Mouse (Mus musculus) inflammation-experienced regulatory T-cells, adult 6 months (primary cell): Measurements from ENCODE around the gene Cryga. TPM values are rescaled to one million over a fixed set of nuclear protein-coding genes. Genes with fewer than 3 reads are reported as not detected.

Source experiments
- ATAC-seq: one replicate; pipeline ENCODE4 v1.8.0; 2017
- polyA plus RNA-seq, 3 experiments: library from polyadenylated mRNA; unstranded; fragments of 100-300 nt; shearing (Covaris generic); gene quantifications; one replicate each; pipeline ENCODE4 v1.2.1; 2017

Gene Cryga
- polyA plus RNA-seq: not detected

DNA sequence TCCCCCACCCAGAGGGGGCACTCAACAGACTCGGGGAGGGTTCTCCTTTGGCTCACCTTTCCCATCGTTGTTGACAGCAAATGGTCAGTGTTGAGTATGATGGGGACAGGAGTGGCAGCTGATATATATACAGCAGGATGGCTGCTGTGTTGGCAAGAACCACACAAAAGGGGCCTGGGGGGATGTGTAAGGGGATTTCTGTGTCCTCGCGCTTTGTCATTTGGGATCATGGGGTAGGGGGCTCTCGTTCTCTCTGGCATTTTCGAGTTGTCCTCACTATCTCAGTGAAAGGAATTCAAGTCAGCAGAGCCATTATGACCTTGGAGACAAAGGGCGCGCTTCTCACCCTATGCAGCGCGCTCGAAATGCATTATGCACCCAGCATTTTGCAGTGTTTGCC is at the start of gene Cryga:
Gene Cryga (minus strand): TSS at position 101 of the 400 bp plus-strand sequence.
- ATAC-seq: no peak

DNA sequence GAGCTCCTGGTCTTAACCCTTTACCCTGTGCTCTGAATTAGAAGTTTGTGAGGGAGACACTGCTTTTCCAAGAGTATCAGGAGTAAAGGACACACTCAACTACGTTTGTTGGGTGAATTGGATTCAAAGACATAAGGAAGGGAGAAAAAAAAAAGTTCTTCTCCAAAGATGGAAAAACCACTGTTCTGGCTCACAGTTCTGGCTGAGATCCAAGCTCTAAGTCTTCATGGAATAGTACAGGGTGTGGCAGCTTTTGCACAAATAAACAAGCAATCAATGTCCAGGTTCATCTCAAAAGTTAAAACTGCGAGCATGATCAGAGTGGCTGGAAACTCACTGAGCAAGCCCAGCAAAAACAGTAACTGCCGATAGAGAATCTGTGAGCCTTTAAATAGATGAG is 44.8 kb upstream of the Cryga start:
- no peak for ATAC-seq

DNA sequence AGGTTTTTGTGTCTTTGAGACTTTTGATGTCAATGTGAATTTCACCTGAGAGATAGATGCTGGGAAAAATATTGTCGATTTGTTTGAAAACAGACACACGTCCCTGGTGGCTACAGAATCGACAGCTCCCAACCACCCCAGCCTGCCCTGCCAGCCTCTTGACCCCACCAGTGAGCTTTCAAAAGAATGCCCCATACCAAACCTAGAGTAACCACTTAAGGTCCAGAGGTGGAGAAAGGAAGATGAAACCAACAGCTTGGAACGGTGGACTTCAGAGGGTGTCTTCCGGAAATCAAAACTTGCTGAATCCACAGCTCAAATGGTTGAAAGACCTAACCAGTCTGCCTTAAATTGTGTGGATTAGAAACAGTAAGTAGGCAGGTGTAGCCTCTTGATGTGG is 44.2 kb upstream of the Cryga start:
- no peak for ATAC-seq

GRCm38 (mm10) chr1:65146601-65147000 is 43.4 kb upstream of the Cryga start:
- no peak for ATAC-seq

GRCm38 (mm10) chr1:65144783-65145182 is 41.6 kb upstream of the Cryga start:
- no peak for ATAC-seq

DNA sequence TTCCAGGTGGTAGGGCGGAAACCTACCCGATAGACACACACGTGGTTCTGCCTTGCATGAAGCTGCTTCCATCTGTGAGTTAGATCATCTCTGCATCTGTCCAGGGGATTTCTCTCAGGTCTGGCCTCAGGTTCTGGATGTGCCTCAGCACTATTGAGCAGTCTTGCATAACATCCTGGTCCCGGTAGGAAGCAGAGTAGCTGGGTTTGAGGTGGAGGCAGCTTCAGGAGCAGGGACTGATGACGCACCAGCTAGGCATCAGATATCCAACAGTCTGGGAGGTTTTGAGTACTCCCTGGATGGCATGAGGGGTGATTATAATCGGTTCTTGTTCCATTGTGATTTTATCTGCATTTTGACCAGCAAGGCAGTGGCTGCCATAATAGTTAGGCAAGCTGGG is 34.4 kb upstream of the Cryga start:
- ATAC-seq: no peak

- ATAC-seq: no peak
Observed at GRCm38 (mm10) chr1:65132833-65133232, 29.7 kb upstream of the Cryga start.

DNA sequence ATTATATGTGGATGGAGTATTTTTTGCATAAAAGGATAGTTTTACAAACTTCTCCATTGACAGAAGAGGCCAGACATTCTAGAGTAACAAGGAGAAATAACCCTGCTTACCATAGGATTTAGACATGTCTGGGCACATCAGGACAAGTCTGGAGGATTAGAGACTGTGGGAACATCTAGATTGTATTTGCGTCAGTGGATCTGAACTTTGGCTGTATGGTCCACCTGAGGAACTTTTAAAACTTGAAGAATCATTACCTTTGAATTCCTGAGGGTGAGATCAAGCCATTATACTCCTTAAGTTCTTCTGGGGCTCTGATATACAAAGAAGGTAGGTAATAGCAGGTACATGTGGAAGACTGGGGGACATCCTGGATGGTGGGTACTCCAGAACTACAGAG is 28.5 kb upstream of the Cryga start:
- ATAC-seq: no peak

DNA sequence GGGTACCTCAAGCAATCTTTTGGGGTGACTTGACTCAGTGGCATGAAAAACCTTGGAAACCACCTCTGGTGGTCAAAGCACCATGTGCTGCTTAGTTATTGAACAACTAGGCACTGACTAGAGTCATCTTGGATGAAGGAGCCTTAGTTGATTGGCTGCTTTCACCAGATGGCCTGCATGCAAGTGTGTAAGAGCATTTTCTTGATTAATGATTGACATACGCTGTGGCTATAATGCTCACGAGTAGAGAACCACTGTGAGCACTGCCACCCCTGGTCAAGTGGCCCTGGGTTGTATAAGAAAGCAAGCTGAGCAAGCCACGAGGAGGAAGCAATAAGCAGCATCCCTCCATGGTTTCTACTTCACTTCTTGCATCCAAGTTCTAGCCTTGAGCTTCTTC is 27.1 kb upstream of the Cryga start:
- ATAC-seq: no peak

- ATAC-seq: no peak
Observed at GRCm38 (mm10) chr1:65129634-65130180, 26.5 kb upstream of the Cryga start.

- ATAC-seq: no peak
Observed at GRCm38 (mm10) chr1:65122574-65123372, 19.6 kb upstream of the Cryga start, which contains the start of gene D630023F18Rik. Gene D630023F18Rik (minus strand): TSS chr1:65123214.

DNA sequence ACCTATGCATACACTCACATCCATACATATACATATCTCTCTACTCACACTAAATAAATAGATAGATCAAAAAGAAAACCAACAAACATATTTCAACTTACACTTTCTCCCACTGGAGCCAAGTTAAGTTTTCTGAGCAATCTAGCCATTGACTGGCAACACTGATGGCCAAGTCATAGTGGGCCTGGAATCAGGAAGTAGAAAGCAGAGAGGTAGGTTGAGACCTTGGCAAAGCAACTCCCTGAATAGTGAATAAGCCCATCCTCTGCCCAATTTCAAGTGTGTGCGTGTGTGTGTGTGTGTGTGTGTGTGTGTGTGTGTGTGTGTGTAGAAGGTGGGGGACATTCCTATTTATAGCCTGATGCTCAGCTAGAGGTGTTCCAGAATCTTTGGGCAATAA is 16.3 kb upstream of the Cryga start, which contains the start of gene Gm28845:
Gene Gm28845 (minus strand): TSS at position 121 of the 400 bp plus-strand sequence.
- no peak for ATAC-seq

GRCm38 (mm10) chr1:65118150-65118913 is 15.2 kb upstream of the Cryga start:
- ATAC-seq: no peak

GRCm38 (mm10) chr1:65113536-65114172 is 10.5 kb upstream of the Cryga start:
- no peak for ATAC-seq

DNA sequence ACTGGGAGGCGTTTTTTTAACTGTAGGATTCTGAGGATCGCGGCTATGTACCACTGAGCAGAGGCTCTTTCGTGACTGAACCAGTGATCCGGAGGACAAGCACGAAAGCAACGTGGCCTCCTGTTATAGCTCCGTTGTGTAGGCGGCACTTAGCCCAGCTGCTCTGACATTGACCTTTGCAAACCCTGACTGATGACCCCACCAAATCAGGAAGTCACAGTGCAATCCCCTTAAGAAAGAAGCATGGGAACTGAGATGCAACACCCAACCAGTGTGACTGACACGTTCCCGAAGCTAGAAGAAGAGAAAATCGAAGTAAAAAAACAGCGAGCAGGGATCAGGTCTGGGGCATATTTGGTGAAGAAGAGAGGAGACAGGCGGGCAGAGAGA is 9.6 kb upstream of the Cryga start:
- no peak for ATAC-seq

DNA sequence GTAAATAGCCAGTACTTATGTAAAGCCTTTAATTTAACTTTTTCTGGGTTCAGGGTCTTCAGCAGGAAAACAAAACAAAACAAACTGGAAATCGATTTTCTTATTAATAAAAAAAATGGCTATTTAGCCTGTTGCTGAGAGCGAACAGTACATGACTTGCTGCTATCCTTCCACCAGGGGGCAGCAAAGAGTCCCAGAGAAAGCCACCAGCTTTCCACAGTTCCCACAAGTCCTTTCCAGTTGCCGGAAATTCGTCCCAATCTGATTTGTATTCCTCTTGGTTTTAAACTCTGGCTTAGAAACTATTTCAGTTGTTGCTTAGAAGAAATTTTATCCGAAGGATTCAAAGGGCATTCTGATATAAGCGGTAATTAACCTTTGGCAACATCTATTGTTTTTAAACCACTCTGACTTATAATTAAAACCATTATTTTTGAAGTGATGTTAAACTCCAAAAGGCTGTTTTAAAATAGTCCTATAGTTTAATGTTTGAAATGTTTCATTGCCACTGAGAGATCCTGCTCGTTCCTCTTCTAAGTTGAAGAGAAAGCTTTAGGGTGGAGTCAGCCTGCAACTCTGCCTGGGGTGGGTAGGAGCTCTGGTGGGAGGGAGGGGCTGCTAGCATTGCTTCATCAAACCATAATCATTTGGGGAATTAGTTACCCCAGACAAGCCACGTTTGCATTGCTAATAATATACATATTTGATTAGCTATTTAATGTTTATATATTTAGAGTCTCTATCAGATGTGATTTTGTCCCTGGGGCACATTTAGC is 9.0 kb upstream of the Cryga start:
- ATAC-seq: no peak

DNA sequence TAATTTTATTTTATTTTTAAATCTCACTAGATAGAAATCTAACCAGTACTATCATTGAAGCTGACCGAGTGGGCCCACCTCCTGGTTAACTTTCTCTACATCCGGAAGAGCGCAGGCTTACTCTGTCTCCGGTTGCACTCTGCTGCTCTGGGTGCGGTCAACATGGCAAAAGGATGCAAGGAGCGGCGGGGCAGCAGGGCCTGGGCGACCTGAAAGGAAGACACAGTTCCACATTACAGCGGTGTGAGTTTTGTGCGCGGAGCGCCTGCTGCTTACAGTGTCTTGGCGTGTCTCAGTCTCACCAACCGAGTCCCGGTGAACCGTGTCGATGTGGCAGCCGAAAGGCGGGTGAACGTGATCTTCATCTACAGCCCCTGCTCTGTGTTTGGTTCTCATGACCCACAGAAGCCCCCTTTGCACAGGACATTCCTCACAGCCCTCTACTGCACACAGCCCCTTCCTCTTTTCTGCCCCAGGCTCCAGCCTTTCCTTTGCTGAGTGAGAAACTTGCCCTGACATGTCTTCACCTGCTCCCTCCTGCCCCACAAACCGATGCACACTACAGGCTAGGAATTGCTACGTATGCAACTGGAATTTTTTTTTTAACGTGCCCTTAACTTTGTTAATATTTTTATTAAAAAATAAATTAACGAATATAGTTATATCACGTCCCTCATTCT is 6.7 kb upstream of the Cryga start:
- ATAC-seq: no peak

GRCm38 (mm10) chr1:65109196-65109595 is 6.0 kb upstream of the Cryga start:
- ATAC-seq: no peak

GRCm38 (mm10) chr1:65107654-65108279 is 4.6 kb upstream of the Cryga start:
- ATAC-seq: no peak

DNA sequence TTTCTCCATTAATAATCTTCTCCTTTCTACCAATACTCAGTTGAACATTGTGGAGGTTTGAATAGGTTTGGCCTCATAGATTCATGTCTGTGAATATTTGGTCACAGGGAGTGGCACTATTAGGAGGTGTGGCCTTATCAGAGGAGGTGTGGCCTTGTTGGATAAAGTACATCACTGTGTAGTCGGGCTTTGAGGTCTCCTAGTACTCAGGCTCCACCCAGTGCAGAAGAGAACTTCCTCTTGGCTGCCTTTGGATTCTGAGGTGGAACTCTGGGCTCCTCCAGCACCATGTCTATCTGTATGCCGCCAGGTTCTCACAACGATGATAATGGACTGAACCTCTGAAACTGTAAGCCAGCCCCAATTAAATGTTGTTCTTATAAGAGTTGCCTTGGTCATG is 6.2 kb downstream of the Cryga start:
- no peak for ATAC-seq

GRCm38 (mm10) chr1:65091566-65091965 is 11.6 kb downstream of the Cryga start:
- ATAC-seq: no peak
